In genomic region chr1:125561206-125561605, GRCm38 (mm10) we compare ENCODE assay signal across 7 mouse cellular contexts. TPM values are rescaled to one million over a fixed set of nuclear protein-coding genes. Genes with fewer than 3 reads are reported as not detected.
DNase-seq lines count a peak whose midpoint lies in the region; ATAC-seq and TF ChIP-seq lines count a peak whose summit lies in the region.

No protein-coding gene starts in this region.

- TF ChIP-seq CTCF in heart, postnatal 0 days (IDR thresholded peaks at IDR 0.05; ENCODE audit: low read depth): no peak
- TF ChIP-seq CTCF in stomach, postnatal 0 days (IDR thresholded peaks at IDR 0.05; ENCODE audit: low read depth): no peak

- H3K27me3 ChIP-seq in embryonic facial prominence, embryonic 13.5 days: no peaks in the 10 kb centered on the region
- no peaks in the 10 kb centered on the region for H3K27me3 ChIP-seq in heart, postnatal 0 days (ENCODE audit: control insufficient read depth, insufficient read depth, low read length)
- no peaks in the 10 kb centered on the region for H3K27me3 ChIP-seq in limb, embryonic 10.5 days (ENCODE audit: low read depth, poor library complexity, severe bottlenecking)
- no peaks in the 10 kb centered on the region for H3K27me3 ChIP-seq in stomach, postnatal 0 days (ENCODE audit: control insufficient read depth, insufficient read depth, low read length)

- no peak; the same call in 1 of the 2 replicates for TF ChIP-seq EP300 in heart, postnatal 0 days (IDR thresholded peaks at IDR 0.05; ENCODE audit: low read depth)
- TF ChIP-seq EP300 in stomach, postnatal 0 days (optimal IDR thresholded peaks at IDR 0.05): no peak

- H3K4me1 ChIP-seq in embryonic facial prominence, embryonic 13.5 days: peaks cover 8% of the 10 kb centered on the region
- peaks cover 13% of the 10 kb centered on the region; the same call in 1 of the 2 replicates for H3K4me1 ChIP-seq in heart, postnatal 0 days (ENCODE audit: control insufficient read depth, insufficient read depth)
- H3K4me1 ChIP-seq in limb, embryonic 10.5 days: peaks cover 11% of the 10 kb centered on the region
- no peaks in the 10 kb centered on the region for H3K4me1 ChIP-seq in stomach, postnatal 0 days (replicated peaks; ENCODE audit: control insufficient read depth, insufficient read depth)

- peak overlapping the region; percentile 95 for H3K27ac ChIP-seq in embryonic facial prominence, embryonic 13.5 days
- peak overlapping the region; percentile 92 for H3K27ac ChIP-seq in heart, postnatal 0 days (ENCODE audit: low read depth)
- H3K27ac ChIP-seq in limb, embryonic 10.5 days: peak overlapping the region; percentile 91
- H3K27ac ChIP-seq in stomach, postnatal 0 days (replicated peaks): peak overlapping the region; percentile 98

- peak overlapping the region; percentile 85 for H3K9ac ChIP-seq in embryonic facial prominence, embryonic 13.5 days
- H3K9ac ChIP-seq in heart, postnatal 0 days (replicated peaks; ENCODE audit: low read depth, low read length): peak overlapping the region; percentile 89
- peak overlapping the region; percentile 100 for H3K9ac ChIP-seq in stomach, postnatal 0 days (ENCODE audit: low read length)

- peaks cover 8% of the 10 kb centered on the region for H3K36me3 ChIP-seq in embryonic facial prominence, embryonic 13.5 days
- peaks cover 26% of the 10 kb centered on the region for H3K36me3 ChIP-seq in heart, postnatal 0 days (replicated peaks; ENCODE audit: control insufficient read depth, insufficient read depth, low read length)
- peaks cover 4% of the 10 kb centered on the region; the same call in 1 of the 2 replicates for H3K36me3 ChIP-seq in limb, embryonic 10.5 days
- no peaks in the 10 kb centered on the region for H3K36me3 ChIP-seq in stomach, postnatal 0 days (ENCODE audit: control insufficient read depth, insufficient read depth, low read length)

- peak; percentile 22; the same call in 1 of the 2 replicates for ATAC-seq in embryonic facial prominence, embryonic 13.5 days (ENCODE audit: insufficient number of reproducible peaks, insufficient read depth, low FRiP score, low TSS enrichment, low read depth)
- peak; percentile 15 for ATAC-seq in heart, postnatal 0 days (ENCODE audit: insufficient read depth, low read depth)
- peak; percentile 16 for ATAC-seq in stomach, postnatal 0 days (ENCODE audit: low FRiP score, low TSS enrichment)

- peak overlapping the region; percentile 80 for H3K4me2 ChIP-seq in embryonic facial prominence, embryonic 13.5 days
- peak overlapping the region; percentile 63 for H3K4me2 ChIP-seq in heart, postnatal 0 days (ENCODE audit: low read depth, low read length)
- H3K4me2 ChIP-seq in stomach, postnatal 0 days (replicated peaks; ENCODE audit: low read depth): peak overlapping the region; percentile 64

- DNase-seq in 3T3-L1 (ENCODE audit: low read depth, low spot score): peak; percentile 66
- DNase-seq in B cell, adult 2 months: peak; percentile 44 to 46
- peak; percentile 68 for DNase-seq in heart, postnatal 0 days (ENCODE audit: low spot score)
- DNase-seq in limb, embryonic 10.5 days (ENCODE audit: low spot score): no peak
- peak; percentile 73 for DNase-seq in mesoderm, embryonic 11.5 days (ENCODE audit: low read depth, low spot score)
- DNase-seq in stomach, postnatal 0 days (ENCODE audit: low spot score): no peak

- under 1% methylated on average over 29 of the region's 29 CpGs for WGBS in embryonic facial prominence, embryonic 13.5 days
- WGBS in heart, postnatal 0 days: 0% methylated on average over 28 of the region's 29 CpGs
- 2% methylated on average over 29 of the region's 29 CpGs for WGBS in limb, embryonic 10.5 days
- WGBS in stomach, postnatal 0 days: under 1% methylated on average over 29 of the region's 29 CpGs

- H3K9me3 ChIP-seq in embryonic facial prominence, embryonic 13.5 days: no peaks in the 10 kb centered on the region
- no peaks in the 10 kb centered on the region for H3K9me3 ChIP-seq in heart, postnatal 0 days (replicated peaks; ENCODE audit: control insufficient read depth, low read length)
- no peaks in the 10 kb centered on the region for H3K9me3 ChIP-seq in limb, embryonic 10.5 days (replicated peaks)
- H3K9me3 ChIP-seq in stomach, postnatal 0 days (ENCODE audit: control insufficient read depth, low read length): no peaks in the 10 kb centered on the region

- peak overlapping the region; percentile 80 for H3K4me3 ChIP-seq in embryonic facial prominence, embryonic 13.5 days
- H3K4me3 ChIP-seq in heart, postnatal 0 days (ENCODE audit: low read depth, low read length): peak overlapping the region; percentile 70
- H3K4me3 ChIP-seq in limb, embryonic 10.5 days: peak overlapping the region; percentile 89
- H3K4me3 ChIP-seq in stomach, postnatal 0 days (ENCODE audit: low read depth, low read length): peak overlapping the region; percentile 72

RNA-seq across cellular contexts. Expression of gene Slc35f5, which starts 0.8 kb away (rescaled TPM):
- polyA plus RNA-seq in embryonic facial prominence, embryonic 13.5 days (2015; fragmentation: Nextera tagmentation; extraction: Ambion mirVana): 39.2 and 44.8 TPM in 2 replicates
- 67.3 and 78.8 TPM in 2 replicates for total RNA-seq in heart, postnatal 0 days (2014; rRNA removed; ENCODE audit: low replicate concordance)
- 80.8 and 99.2 TPM in 2 replicates for polyA plus RNA-seq in heart, postnatal 0 days (2015; fragmentation: Nextera tagmentation; extraction: Ambion mirVana)
- polyA plus RNA-seq in limb, embryonic 10.5 days (2016; fragmentation: Nextera tagmentation; extraction: Ambion mirVana): 18.2 and 25.3 TPM in 2 replicates
- 64.7 and 66.4 TPM in 2 replicates for polyA plus RNA-seq in stomach, postnatal 0 days (2015; fragmentation: Nextera tagmentation; extraction: Ambion mirVana)

Comparison
In these comparisons a context has a peak if more than half of its experiments do, and no peak if none do; other contexts are left out.
1. DNase-seq: peak in 3T3-L1 (single experiment), B cell, adult 2 months (2 of 2), heart, postnatal 0 days (single experiment) and mesoderm, embryonic 11.5 days (single experiment); none in limb, embryonic 10.5 days (single experiment) and stomach, postnatal 0 days (single experiment).
2. Peak in every context shown above with its lines, with median percentiles within 50 percentile points of each other: ATAC-seq, H3K27ac ChIP-seq, H3K4me2 ChIP-seq, H3K4me3 ChIP-seq and H3K9ac ChIP-seq.